ENCODE assay signal across 28 mouse cellular contexts in genomic region chr15:100096587-100097428, GRCm38 (mm10). TPM values are rescaled to one million over a fixed set of nuclear protein-coding genes. Genes with fewer than 3 reads are reported as not detected.
DNase-seq lines count a peak whose midpoint lies in the region; ATAC-seq and TF ChIP-seq lines count a peak whose summit lies in the region.
"Had no signal": no experiment of that assay in that cellular context is flagged by ENCODE, and none has a peak within 500 bp of the region (broad histone marks: within the 10 kb centered on the region; RNA-seq: fewer than 3 reads in every experiment).

No protein-coding gene starts in this region.

- H3K4me1 ChIP-seq in forebrain, embryonic 11.5 days (replicated peaks; ENCODE audit: control insufficient read depth, insufficient read depth, low read length), result peaks cover 4% of the 10 kb centered on the region; the same call in 1 of the 2 replicates
- peaks cover 38% of the 10 kb centered on the region for H3K4me1 ChIP-seq in forebrain, embryonic 10.5 days
- peaks cover 11% of the 10 kb centered on the region; the same call in 1 of the 2 replicates for H3K4me1 ChIP-seq in heart, postnatal 0 days (ENCODE audit: control insufficient read depth, insufficient read depth)
- peaks cover 11% of the 10 kb centered on the region for H3K4me1 ChIP-seq in lung, postnatal 0 days (ENCODE audit: insufficient read depth, low read depth, low read length)
- peaks cover 21% of the 10 kb centered on the region for H3K4me1 ChIP-seq in stomach, embryonic 16.5 days (ENCODE audit: control insufficient read depth, insufficient read depth, low read length)
- H3K4me1 ChIP-seq in midbrain, embryonic 16.5 days (ENCODE audit: control insufficient read depth, insufficient read depth, low read length), result peaks cover 12% of the 10 kb centered on the region

- no peaks in the 10 kb centered on the region for H3K27me3 ChIP-seq in forebrain, embryonic 11.5 days (ENCODE audit: control insufficient read depth, insufficient read depth, low read length)
- H3K27me3 ChIP-seq in forebrain, embryonic 10.5 days (ENCODE audit: poor library complexity, severe bottlenecking), result no peaks in the 10 kb centered on the region
- no peaks in the 10 kb centered on the region for H3K27me3 ChIP-seq in heart, postnatal 0 days (ENCODE audit: control insufficient read depth, insufficient read depth, low read length)
- H3K27me3 ChIP-seq in lung, postnatal 0 days (replicated peaks; ENCODE audit: insufficient read depth, low read length), result no peaks in the 10 kb centered on the region
- no peaks in the 10 kb centered on the region for H3K27me3 ChIP-seq in stomach, embryonic 16.5 days (ENCODE audit: control insufficient read depth, insufficient read depth, low read length)
- no peaks in the 10 kb centered on the region for H3K27me3 ChIP-seq in midbrain, embryonic 16.5 days (ENCODE audit: control insufficient read depth, insufficient read depth, low read depth, low read length)
- H3K27me3 ChIP-seq: embryonic facial prominence, embryonic 13.5 days; forebrain, embryonic 15.5 days; heart, embryonic 13.5 days; hindbrain, embryonic 13.5 days; intestine, embryonic 15.5 days had no signal

- no peak for ATAC-seq in forebrain, embryonic 11.5 days (replicated peaks; ENCODE audit: low FRiP score)
- peak; percentile 41; the same call in 1 of the 2 replicates for ATAC-seq in heart, postnatal 0 days (ENCODE audit: insufficient read depth, low read depth)
- peak; percentile 65 for ATAC-seq in lung, postnatal 0 days
- peak; percentile 58; the same call in 1 of the 2 replicates for ATAC-seq in stomach, embryonic 16.5 days (ENCODE audit: insufficient read depth, low FRiP score)
- ATAC-seq in midbrain, embryonic 16.5 days, result no peak
- ATAC-seq: forebrain, embryonic 15.5 days; hindbrain, embryonic 16.5 days; intestine, embryonic 15.5 days had no signal

- no peaks in the 10 kb centered on the region for H3K9me3 ChIP-seq in forebrain, embryonic 11.5 days (ENCODE audit: control insufficient read depth, low read length)
- no peaks in the 10 kb centered on the region; the same call in 1 of the 2 replicates for H3K9me3 ChIP-seq in forebrain, embryonic 10.5 days
- no peaks in the 10 kb centered on the region for H3K9me3 ChIP-seq in heart, postnatal 0 days (replicated peaks; ENCODE audit: control insufficient read depth, low read length)
- H3K9me3 ChIP-seq in lung, postnatal 0 days (ENCODE audit: low read length), result no peaks in the 10 kb centered on the region
- H3K9me3 ChIP-seq in stomach, embryonic 16.5 days (replicated peaks; ENCODE audit: control insufficient read depth, low read length), result no peaks in the 10 kb centered on the region; the same call in 1 of the 2 replicates
- H3K9me3 ChIP-seq in midbrain, embryonic 16.5 days (replicated peaks; ENCODE audit: control insufficient read depth, low read length, poor library complexity, severe bottlenecking), result no peaks in the 10 kb centered on the region
- H3K9me3 ChIP-seq: embryonic facial prominence, embryonic 10.5 days; forebrain, embryonic 15.5 days; heart, embryonic 10.5 days; hindbrain, embryonic 10.5 days; hindbrain, embryonic 13.5 days; intestine, embryonic 15.5 days had no signal

- peak; percentile 11 for DNase-seq in forebrain, embryonic 11.5 days (ENCODE audit: low spot score)
- DNase-seq in forebrain, embryonic 10.5 days (ENCODE audit: extremely low spot score, low spot score), result no peak
- no peak for DNase-seq in heart, postnatal 0 days (ENCODE audit: low spot score)
- no peak for DNase-seq in heart, postnatal 25 days (ENCODE audit: low spot score)
- peak; percentile 67 for DNase-seq in lung, postnatal 0 days (ENCODE audit: low spot score)
- no peak for DNase-seq in lung, postnatal 25 days (ENCODE audit: low spot score)
- DNase-seq: adrenal gland, postnatal 10 days; adrenal gland, postnatal 36 days; cerebellum, adult 11-12 months; cerebellum, adult 8-10 months; cerebellum, postnatal 10 days; cerebellum, postnatal 36 days; embryo, embryonic 11 days; gastrocnemius, postnatal 25 days; heart, adult 2 months; heart, postnatal 36 days had no signal

- H3K4me2 ChIP-seq in forebrain, embryonic 11.5 days (ENCODE audit: low read depth, low read length, severe bottlenecking), result no peak overlapping the region
- no peak overlapping the region for H3K4me2 ChIP-seq in heart, postnatal 0 days (ENCODE audit: low read depth, low read length)
- H3K4me2 ChIP-seq in lung, postnatal 0 days (replicated peaks; ENCODE audit: low read depth, low read length), result no peak overlapping the region
- H3K4me2 ChIP-seq in stomach, embryonic 16.5 days (ENCODE audit: low read depth, low read length), result no peak overlapping the region
- no peak overlapping the region for H3K4me2 ChIP-seq in midbrain, embryonic 16.5 days (ENCODE audit: low read length)
- H3K4me2 ChIP-seq: embryonic facial prominence, embryonic 13.5 days; forebrain, embryonic 15.5 days; heart, embryonic 13.5 days; hindbrain, embryonic 13.5 days; intestine, embryonic 15.5 days had no signal

- intact Hi-C loops in heart, postnatal 25 days (cut with DNase I), result no loop called here

- H3K4me3 ChIP-seq in forebrain, embryonic 11.5 days (ENCODE audit: low read depth, low read length), result no peak overlapping the region
- no peak overlapping the region for H3K4me3 ChIP-seq in forebrain, embryonic 10.5 days
- H3K4me3 ChIP-seq in heart, postnatal 0 days (ENCODE audit: low read depth, low read length), result no peak overlapping the region
- no peak overlapping the region for H3K4me3 ChIP-seq in lung, postnatal 0 days (ENCODE audit: low read depth, low read length)
- no peak overlapping the region for H3K4me3 ChIP-seq in stomach, embryonic 16.5 days (replicated peaks; ENCODE audit: low read length)
- no peak overlapping the region for H3K4me3 ChIP-seq in midbrain, embryonic 16.5 days (ENCODE audit: low read depth, low read length)
- H3K4me3 ChIP-seq: embryonic facial prominence, embryonic 10.5 days; embryonic facial prominence, embryonic 13.5 days; erythroblast, embryonic 14.5 days; forebrain, embryonic 15.5 days; heart, adult 2 months; heart, embryonic 10.5 days; heart, embryonic 13.5 days; hindbrain, embryonic 10.5 days; hindbrain, embryonic 13.5 days; intestine, embryonic 15.5 days had no signal

- H3K36me3 ChIP-seq in forebrain, embryonic 11.5 days (ENCODE audit: control insufficient read depth, insufficient read depth, low read length), result no peaks in the 10 kb centered on the region
- H3K36me3 ChIP-seq in forebrain, embryonic 10.5 days (replicated peaks), result peaks cover 4% of the 10 kb centered on the region
- no peaks in the 10 kb centered on the region for H3K36me3 ChIP-seq in heart, postnatal 0 days (replicated peaks; ENCODE audit: control insufficient read depth, insufficient read depth, low read length)
- H3K36me3 ChIP-seq in lung, postnatal 0 days (ENCODE audit: insufficient read depth, low read length), result no peaks in the 10 kb centered on the region
- peaks cover 5% of the 10 kb centered on the region; the same call in 1 of the 2 replicates for H3K36me3 ChIP-seq in stomach, embryonic 16.5 days (ENCODE audit: control insufficient read depth, insufficient read depth, low read length)
- no peaks in the 10 kb centered on the region for H3K36me3 ChIP-seq in midbrain, embryonic 16.5 days (ENCODE audit: control insufficient read depth, insufficient read depth, low read length)
- H3K36me3 ChIP-seq: embryonic facial prominence, embryonic 13.5 days; forebrain, embryonic 15.5 days; hindbrain, embryonic 10.5 days; hindbrain, embryonic 13.5 days; intestine, embryonic 15.5 days had no signal

- no peak overlapping the region for H3K27ac ChIP-seq in forebrain, embryonic 11.5 days (ENCODE audit: low read depth, low read length)
- H3K27ac ChIP-seq in forebrain, embryonic 10.5 days, result no peak overlapping the region
- no peak overlapping the region for H3K27ac ChIP-seq in heart, postnatal 0 days (ENCODE audit: low read depth)
- H3K27ac ChIP-seq in lung, postnatal 0 days (ENCODE audit: low read length), result no peak overlapping the region
- no peak overlapping the region for H3K27ac ChIP-seq in stomach, embryonic 16.5 days (ENCODE audit: low read length)
- no peak overlapping the region for H3K27ac ChIP-seq in midbrain, embryonic 16.5 days (ENCODE audit: low read length)
- H3K27ac ChIP-seq: embryonic facial prominence, embryonic 10.5 days; embryonic facial prominence, embryonic 13.5 days; forebrain, embryonic 15.5 days; heart, adult 2 months; heart, embryonic 10.5 days; heart, embryonic 13.5 days; hindbrain, embryonic 10.5 days; hindbrain, embryonic 13.5 days; intestine, embryonic 15.5 days had no signal

- 91% methylated on average over 7 of the region's 7 CpGs for WGBS in forebrain, embryonic 11.5 days
- 92% methylated on average over 7 of the region's 7 CpGs for WGBS in forebrain, embryonic 10.5 days
- WGBS in heart, postnatal 0 days, result 69% methylated on average over 7 of the region's 7 CpGs
- WGBS in lung, postnatal 0 days, result 52% methylated on average over 7 of the region's 7 CpGs
- 64% methylated on average over 6 of the region's 7 CpGs for WGBS in stomach, embryonic 16.5 days
- WGBS in midbrain, embryonic 16.5 days, result 91% methylated on average over 5 of the region's 7 CpGs

- H3K9ac ChIP-seq in forebrain, embryonic 11.5 days (ENCODE audit: low read length), result no peak overlapping the region
- H3K9ac ChIP-seq in heart, postnatal 0 days (replicated peaks; ENCODE audit: low read depth, low read length), result no peak overlapping the region
- no peak overlapping the region for H3K9ac ChIP-seq in lung, postnatal 0 days (replicated peaks; ENCODE audit: low read depth)
- H3K9ac ChIP-seq in stomach, embryonic 16.5 days (ENCODE audit: low read length), result no peak overlapping the region
- no peak overlapping the region for H3K9ac ChIP-seq in midbrain, embryonic 16.5 days (ENCODE audit: low read depth, low read length)
- H3K9ac ChIP-seq: embryonic facial prominence, embryonic 13.5 days; forebrain, embryonic 15.5 days; heart, embryonic 13.5 days; hindbrain, embryonic 13.5 days; intestine, embryonic 15.5 days had no signal

- TF ChIP-seq CTCF in heart, postnatal 0 days (IDR thresholded peaks at IDR 0.05; ENCODE audit: low read depth), result no peak
- no peak for TF ChIP-seq CTCF in lung, postnatal 0 days (IDR thresholded peaks at IDR 0.05)

- no peak for TF ChIP-seq EP300 in heart, postnatal 0 days (IDR thresholded peaks at IDR 0.05; ENCODE audit: low read depth)
- TF ChIP-seq EP300 in lung, postnatal 0 days (IDR thresholded peaks at IDR 0.05), result no peak

RNA-seq across cellular contexts. Expression of gene Dip2b, which starts 58.3 kb away (rescaled TPM):
- polyA plus RNA-seq in forebrain, embryonic 11.5 days (2014; fragmentation: Nextera tagmentation; extraction: Ambion mirVana), result 27.9 and 28.3 TPM in 2 replicates
- 15.2 and 17.4 TPM in 2 replicates for polyA plus RNA-seq in forebrain, embryonic 10.5 days (2016; fragmentation: Nextera tagmentation; extraction: Ambion mirVana)
- 24.0 and 24.8 TPM in 2 replicates for total RNA-seq in heart, postnatal 0 days (2014; rRNA removed; ENCODE audit: low replicate concordance)
- polyA plus RNA-seq in heart, postnatal 0 days (2015; fragmentation: Nextera tagmentation; extraction: Ambion mirVana), result 8.8 and 9.7 TPM in 2 replicates
- 10 to 100 TPM; 21.6 to 23.3 TPM for total RNA-seq in heart, postnatal 25 days (2021)
- 6.6 and 9.0 TPM in 2 replicates for polyA plus RNA-seq in lung, postnatal 0 days (2015; fragmentation: Nextera tagmentation; extraction: Ambion mirVana)
- polyA plus RNA-seq in stomach, embryonic 16.5 days (2015; fragmentation: Nextera tagmentation; extraction: Ambion mirVana), result 9.7 and 10.4 TPM in 2 replicates
- polyA plus RNA-seq in midbrain, embryonic 16.5 days (2015; fragmentation: Nextera tagmentation; extraction: Ambion mirVana), result 16.5 and 18.3 TPM in 2 replicates

Comparison
In these comparisons a context has a peak if more than half of its experiments do, and no peak if none do; other contexts are left out.
1. DNase-seq: peak in forebrain, embryonic 11.5 days (single experiment) and lung, postnatal 0 days (single experiment); none in forebrain, embryonic 10.5 days (single experiment), heart, postnatal 0 days (single experiment), heart, postnatal 25 days (single experiment) and lung, postnatal 25 days (single experiment).
2. ATAC-seq: peak in heart, postnatal 0 days (single experiment), lung, postnatal 0 days (single experiment) and stomach, embryonic 16.5 days (single experiment); none in forebrain, embryonic 11.5 days (single experiment) and midbrain, embryonic 16.5 days (single experiment).